Mouse (Mus musculus) Patski (cell line): Measurements from ENCODE around the gene Recql5. TPM values are rescaled to one million over a fixed set of nuclear protein-coding genes. Genes with fewer than 3 reads are reported as not detected.

ENCODE experiments used
- ATAC-seq: fragments of 100-300 bp; one replicate; pipeline ENCODE4 v1.8.0; 2021
- CTCF ChIA-PET: fragments of 350-600 bp; sonication (Branson Sonifier 250); formaldehyde crosslinking; loops from one replicate; lab custom pipeline; 2022; ENCODE audit warnings: inconsistent platforms; lab: Charles Lee
- POLR2A ChIA-PET: fragments of 350-600 bp; sonication (Branson Sonifier 250); formaldehyde crosslinking; loops from one replicate; lab custom pipeline; 2022; ENCODE audit warnings: antibody characterized with exemption, inconsistent platforms; lab: Charles Lee
- DNase-seq: peaks from one replicate; pipeline ENCODE4 v3.0.0-alpha.2; 2011; ENCODE audit warnings: low read depth, low spot score
- H3K27me3 ChIP-seq: fragments of 371-371 bp; one replicate; pipeline ENCODE4 v1.5.1; 2021
- CTCF ChIP-seq: fragments of 100-300 bp; IDR thresholded peaks from one replicate; pipeline ENCODE4 v1.5.1; 2021
- in situ Hi-C: fragments of 300-500 bp; cut with MboI; formaldehyde crosslinking; loops from 3 replicates; pipeline ENCODE4 v1.11.1; 2018; ENCODE audit warnings: low pct_unique_long_range_greater_than_20kb, mixed read lengths
- polyA plus RNA-seq: library from polyadenylated mRNA; unstranded; gene quantifications from one replicate; pipeline ENCODE4 v1.2.3, GENCODE M21; 2021

Recql5 gene
- polyA plus RNA-seq, 1 experiment from 2014 or later: 20.9 TPM

GRCm38 (mm10) chr11:115892213-115892612 is 41.1 kb downstream of the Recql5 start:
- DNase-seq (no peak), ATAC-seq (no peak)
- TF ChIP-seq CTCF: no peak
- no peaks in the 10 kb centered on the region for H3K27me3 ChIP-seq
- in situ Hi-C loops: no loop called here
- POLR2A ChIA-PET: no interaction called here
- CTCF ChIA-PET: interaction anchor here (0.6 kb wide), 1 partner anchor 603 kb away, joined by 3 read pairs; no protein-coding TSS in a partner anchor

- in situ Hi-C loops: no loop called here
Observed at GRCm38 (mm10) chr11:115889159-115889558, 44.1 kb downstream of the Recql5 start.

GRCm38 (mm10) chr11:115888020-115888419 is 45.3 kb downstream of the Recql5 start:
- TF ChIP-seq CTCF: no peak
- in situ Hi-C loops: no loop called here
- ATAC-seq (no peak), DNase-seq (no peak)
- H3K27me3 ChIP-seq: no peaks in the 10 kb centered on the region
- ChIA-PET POLR2A (interaction anchor here (1.2 kb wide), 1 partner anchor 15 kb away, joined by 3 read pairs; no protein-coding TSS in a partner anchor), CTCF (interaction anchor here (0.9 to 3.6 kb wide), 2 partner anchors 11 to 17 kb away, joined by 3 to 19 read pairs; partner anchors contain the start of gene Smim5)

More at GRCm38 (mm10) chr11:115889159-115889558, 44.1 kb downstream of the Recql5 start:
- DNase-seq (no peak), ATAC-seq (no peak)
- POLR2A ChIA-PET: no interaction called here
- CTCF ChIA-PET: interaction anchor here (3.6 kb wide), 1 partner anchor 10 kb away, joined by 19 read pairs; the partner anchor contains the start of gene Smim5
- no peak for TF ChIP-seq CTCF
- no peaks in the 10 kb centered on the region for H3K27me3 ChIP-seq

- no peak for TF ChIP-seq CTCF
- in situ Hi-C loops: no loop called here
- DNase-seq: no peak
- ChIA-PET CTCF (interaction anchor here (0.8 to 3.6 kb wide), 2 partner anchors 12 to 66 kb away, joined by 3 to 19 read pairs; partner anchors contain the start of gene Smim5), POLR2A (no interaction called here)
- no peak for ATAC-seq
- no peaks in the 10 kb centered on the region for H3K27me3 ChIP-seq
Observed at GRCm38 (mm10) chr11:115886446-115886845, 46.8 kb downstream of the Recql5 start.

- CTCF ChIA-PET: no interaction called here
- H3K27me3 ChIP-seq: no peaks in the 10 kb centered on the region
- no peak for TF ChIP-seq CTCF
- POLR2A ChIA-PET: no interaction called here
- no peak for DNase-seq
- ATAC-seq: no peak
- in situ Hi-C loops: no loop called here
Observed at GRCm38 (mm10) chr11:115885281-115885680, 48.0 kb downstream of the Recql5 start.

- TF ChIP-seq CTCF: no peak
- ChIA-PET CTCF (no interaction called here), POLR2A (no interaction called here)
- H3K27me3 ChIP-seq: no peaks in the 10 kb centered on the region
- in situ Hi-C loops: no loop called here
- DNase-seq (no peak), ATAC-seq (no peak)
Observed at GRCm38 (mm10) chr11:115884361-115884760, 48.9 kb downstream of the Recql5 start.

GRCm38 (mm10) chr11:115883251-115883650 is 50.0 kb downstream of the Recql5 start:
- POLR2A ChIA-PET: interaction anchor here (0.8 kb wide), 1 partner anchor 63 kb away, joined by 3 read pairs; no protein-coding TSS in a partner anchor
- TF ChIP-seq CTCF: no peak
- CTCF ChIA-PET: no interaction called here
- DNase-seq (no peak), ATAC-seq (no peak)
- in situ Hi-C loops: no loop called here
- H3K27me3 ChIP-seq: no peaks in the 10 kb centered on the region

- in situ Hi-C loops: no loop called here
- DNase-seq (no peak), ATAC-seq (no peak)
- H3K27me3 ChIP-seq: no peaks in the 10 kb centered on the region
- no peak for TF ChIP-seq CTCF
- CTCF ChIA-PET: interaction anchor here (0.9 to 2.4 kb wide), 11 partner anchors 9 to 159 kb away, joined by 3 to 12 read pairs (median 4); partner anchors contain the start of genes Caskin2, Smim5 and Tsen54
- POLR2A ChIA-PET: interaction anchor here (0.7 kb wide), 1 partner anchor 19 kb away, joined by 3 read pairs; no protein-coding TSS in a partner anchor
Observed at GRCm38 (mm10) chr11:115881002-115881401, 52.3 kb downstream of the Recql5 start.

GRCm38 (mm10) chr11:115878071-115878470 is 55.2 kb downstream of the Recql5 start:
- ATAC-seq: no peak
- DNase-seq: no peak
- in situ Hi-C loops: loop anchor here (10.0 kb wide), 1 partner anchor 233 kb away; no protein-coding TSS in a partner anchor
- ChIA-PET CTCF (no interaction called here), POLR2A (no interaction called here)
- TF ChIP-seq CTCF: no peak
- H3K27me3 ChIP-seq: no peaks in the 10 kb centered on the region

- ATAC-seq (no peak), DNase-seq (no peak)
- H3K27me3 ChIP-seq: no peaks in the 10 kb centered on the region
- ChIA-PET POLR2A (no interaction called here), CTCF (interaction anchor here (0.8 kb wide), 1 partner anchor 68 kb away, joined by 4 read pairs; no protein-coding TSS in a partner anchor)
- TF ChIP-seq CTCF: no peak
- in situ Hi-C loops: loop anchor here (10.0 kb wide), 1 partner anchor 232 kb away; no protein-coding TSS in a partner anchor
Observed at GRCm38 (mm10) chr11:115877174-115877755, 56.0 kb downstream of the Recql5 start.

GRCm38 (mm10) chr11:115876438-115876837 is 56.8 kb downstream of the Recql5 start:
- no peak for DNase-seq
- ATAC-seq: no peak
- no peaks in the 10 kb centered on the region for H3K27me3 ChIP-seq
- POLR2A ChIA-PET: no interaction called here
- no peak for TF ChIP-seq CTCF
- in situ Hi-C loops: loop anchor here (10.0 kb wide), 1 partner anchor 232 kb away; no protein-coding TSS in a partner anchor
- CTCF ChIA-PET: interaction anchor here (0.8 kb wide), 2 partner anchors 18 to 67 kb away, joined by 3 to 4 read pairs; no protein-coding TSS in a partner anchor
